Mouse (Mus musculus) E14TG2a.4 (cell line): ENCODE measurements around the gene Ifna13.

Source experiments
- CTCF ChIP-seq: conservative IDR thresholded peaks from 2 replicates; pipeline ENCODE4 v1.5.1; 2014; ENCODE audit warnings: low read length
- NANOG ChIP-seq: IDR thresholded peaks from 2 replicates; pipeline ENCODE4 v1.6.1; 2014; ENCODE audit warnings: borderline replicate concordance, low read length, mixed read lengths

- TF ChIP-seq CTCF (no peak), NANOG (no peak)
Measured at GRCm38 (mm10) chr4:88644359-88644758, at the start of gene Ifna13.
